Mouse (Mus musculus) hindbrain, embryonic 16.5 days (tissue): ENCODE measurements around the gene Snx21. TPM values are rescaled to one million over a fixed set of nuclear protein-coding genes. Genes with fewer than 3 reads are reported as not detected.
A peak's percentile ranks its signal among the peaks of the same experiment; 100 is the strongest.
"Not testable (repeated sequence)": the region's sequence is repeated elsewhere in the genome, so short reads cannot be mapped to it uniquely, and the experiment has no call there.

Experiments used
- ATAC-seq: fragments of 200-750 bp; cut with Nextera tagmentation; 2 replicates; pipeline ENCODE4 v1.8.0; 2017; ENCODE audit warnings: moderate TSS enrichment, moderate library complexity
- H3K27ac ChIP-seq: fragments of 300-500 bp; sonication (generic); 2 replicates; pipeline ENCODE4 v1.5.1; 2014; ENCODE audit warnings: low read depth, mild to moderate bottlenecking, control low read depth, low read length, moderate library complexity
- H3K27me3 ChIP-seq: fragments of 300-500 bp; sonication (generic); replicated peaks from 2 replicates; pipeline ENCODE4 v1.6.1; 2014; ENCODE audit warnings: low read length; ENCODE audit not compliant: control insufficient read depth, insufficient read depth
- H3K36me3 ChIP-seq: fragments of 300-500 bp; sonication (generic); 2 replicates; pipeline ENCODE4 v1.6.1; 2014; ENCODE audit warnings: mild to moderate bottlenecking, low read length, moderate library complexity, mixed read lengths; ENCODE audit not compliant: control insufficient read depth, insufficient read depth
- H3K4me1 ChIP-seq: fragments of 300-500 bp; sonication (generic); 2 replicates; pipeline ENCODE4 v1.6.1; 2014; ENCODE audit warnings: low read depth, low read length; ENCODE audit not compliant: control insufficient read depth, insufficient read depth
- H3K4me2 ChIP-seq: fragments of 300-500 bp; sonication (generic); 2 replicates; pipeline ENCODE4 v1.6.1; 2014; ENCODE audit warnings: mild to moderate bottlenecking, low read length, control low read depth, moderate library complexity
- H3K4me3 ChIP-seq: fragments of 300-500 bp; sonication (generic); 2 replicates; pipeline ENCODE4 v1.5.1; 2014; ENCODE audit warnings: mild to moderate bottlenecking, low read length, control low read depth, moderate library complexity
- H3K9ac ChIP-seq: fragments of 300-500 bp; sonication (generic); 2 replicates; pipeline ENCODE4 v1.6.1; 2014; ENCODE audit warnings: low read depth, mild to moderate bottlenecking, control low read depth, low read length, moderate library complexity
- H3K9me3 ChIP-seq: fragments of 300-500 bp; sonication (generic); 2 replicates; pipeline ENCODE4 v1.6.1; 2014; ENCODE audit warnings: mild to moderate bottlenecking, low read length, moderate library complexity; ENCODE audit not compliant: control insufficient read depth
- WGBS: fragments of 180-500 bp; shearing (Covaris S2); extraction: QIAGEN DNeasy Blood & Tissue Kit; methylation state at CpG from one replicate; pipeline ENCODE4 v1.1.7; 2014; 5-methylcytosine and 5-hydroxymethylcytosine counted together
- polyA plus RNA-seq: library from polyadenylated mRNA; unstranded; fragments of >200 nt; fragmentation: Nextera tagmentation; extraction: Ambion mirVana; gene quantifications from 2 replicates; pipeline ENCODE4 v1.2.1, GENCODE M21; 2015

The Snx21 gene
- polyA plus RNA-seq, 1 experiment from 2014 or later: 45.3 TPM

GRCm38 (mm10) chr2:164798554-164798953 lies 12.9 kb downstream of the Snx21 start:
- not testable (repeated sequence) for H3K27ac ChIP-seq, H3K9ac ChIP-seq, ATAC-seq, H3K4me1 ChIP-seq, H3K4me2 ChIP-seq, H3K4me3 ChIP-seq, H3K36me3 ChIP-seq, H3K27me3 ChIP-seq, H3K9me3 ChIP-seq
- WGBS: 80% methylated on average over 6 of the region's 6 CpGs

GRCm38 (mm10) chr2:164800252-164801004 lies 14.8 kb downstream of the Snx21 start:
- H3K9me3 ChIP-seq: no peaks in the 10 kb centered on the region
- H3K4me1 ChIP-seq: peaks cover 14% of the 10 kb centered on the region
- no peaks in the 10 kb centered on the region for H3K27me3 ChIP-seq
- no peak for ATAC-seq
- H3K36me3 ChIP-seq: peaks cover 4% of the 10 kb centered on the region; the same call in 1 of the 2 replicates
- 93% methylated on average over 13 of the region's 13 CpGs for WGBS
- H3K9ac ChIP-seq: no peak overlapping the region
- no peak overlapping the region for H3K4me3 ChIP-seq
- no peak overlapping the region for H3K4me2 ChIP-seq
- H3K27ac ChIP-seq: no peak overlapping the region

- no peaks in the 10 kb centered on the region for H3K36me3 ChIP-seq
- no peak overlapping the region; the same call in 1 of the 2 replicates for H3K4me3 ChIP-seq
- no peak overlapping the region for H3K27ac ChIP-seq
- H3K9ac ChIP-seq: no peak overlapping the region; the same call in 1 of the 2 replicates
- H3K4me2 ChIP-seq: peak overlapping the region; percentile 68
- H3K9me3 ChIP-seq: no peaks in the 10 kb centered on the region
- H3K27me3 ChIP-seq: no peaks in the 10 kb centered on the region
- 92% methylated on average over 16 of the region's 16 CpGs for WGBS
- no peak for ATAC-seq
- H3K4me1 ChIP-seq: peaks cover 21% of the 10 kb centered on the region
Measured at GRCm38 (mm10) chr2:164803201-164803920, 17.7 kb downstream of the Snx21 start.

- H3K4me2 ChIP-seq: peak overlapping the region; percentile 68
- H3K4me3 ChIP-seq: peak overlapping the region; percentile 55
- no peaks in the 10 kb centered on the region for H3K27me3 ChIP-seq
- no peak overlapping the region for H3K27ac ChIP-seq
- ATAC-seq: no peak
- no peaks in the 10 kb centered on the region for H3K9me3 ChIP-seq
- no peaks in the 10 kb centered on the region for H3K36me3 ChIP-seq
- peaks cover 21% of the 10 kb centered on the region for H3K4me1 ChIP-seq
- H3K9ac ChIP-seq: peak overlapping the region; percentile 85
- WGBS: 67% methylated on average over 1 of the region's 1 CpGs
Measured at GRCm38 (mm10) chr2:164803921-164804313, 18.3 kb downstream of the Snx21 start.

GRCm38 (mm10) chr2:164804533-164805331 lies 19.1 kb downstream of the Snx21 start, which contains the start of the genes Acot8 and Zswim3:
Acot8 (minus strand) TSS chr2:164804882.
Zswim3 (plus strand) TSS chr2:164805098.
- Histone ChIP-seq H3K36me3 (no peaks in the 10 kb centered on the region), H3K27ac (peak within 1 kb of the TSS; percentile 85), H3K4me1 (peaks cover 21% of the 10 kb centered on the region), H3K4me2 (peak within 1 kb of the TSS; percentile 72), H3K9me3 (no peaks in the 10 kb centered on the region), H3K27me3 (no peaks in the 10 kb centered on the region), H3K4me3 (peak within 1 kb of the TSS; percentile 55), H3K9ac (peak within 1 kb of the TSS; percentile 85)
- peak; percentile 97 for ATAC-seq
- WGBS: 1% methylated on average over 47 of the region's 47 CpGs

- WGBS: 2% methylated on average over 21 of the region's 21 CpGs
- peak overlapping the region; percentile 72 for H3K4me2 ChIP-seq
- H3K9me3 ChIP-seq: no peaks in the 10 kb centered on the region
- H3K9ac ChIP-seq: peak overlapping the region; percentile 75
- peak overlapping the region; percentile 73 for H3K27ac ChIP-seq
- H3K4me1 ChIP-seq: peaks cover 21% of the 10 kb centered on the region
- peak overlapping the region; percentile 55 for H3K4me3 ChIP-seq
- no peaks in the 10 kb centered on the region for H3K27me3 ChIP-seq
- H3K36me3 ChIP-seq: no peaks in the 10 kb centered on the region
- peak; percentile 15 for ATAC-seq
Measured at GRCm38 (mm10) chr2:164805332-164805718, 19.7 kb downstream of the Snx21 start.

- Histone ChIP-seq H3K4me3 (no peak overlapping the region), H3K36me3 (no peaks in the 10 kb centered on the region), H3K27me3 (no peaks in the 10 kb centered on the region), H3K4me2 (peak overlapping the region; percentile 72), H3K9me3 (no peaks in the 10 kb centered on the region), H3K27ac (no peak overlapping the region), H3K9ac (no peak overlapping the region), H3K4me1 (peaks cover 21% of the 10 kb centered on the region)
- no peak for ATAC-seq
- WGBS: 83% methylated on average over 7 of the region's 7 CpGs
Measured at GRCm38 (mm10) chr2:164806614-164807013, 21.0 kb downstream of the Snx21 start.

GRCm38 (mm10) chr2:164813557-164813956 lies 27.9 kb downstream of the Snx21 start:
- no peaks in the 10 kb centered on the region for H3K9me3 ChIP-seq
- WGBS: 72% methylated on average over 2 of the region's 2 CpGs
- H3K27ac ChIP-seq: no peak overlapping the region
- H3K4me3 ChIP-seq: no peak overlapping the region
- ATAC-seq: no peak
- H3K27me3 ChIP-seq: no peaks in the 10 kb centered on the region
- H3K9ac ChIP-seq: no peak overlapping the region
- H3K4me2 ChIP-seq: no peak overlapping the region
- no peaks in the 10 kb centered on the region for H3K36me3 ChIP-seq
- no peaks in the 10 kb centered on the region for H3K4me1 ChIP-seq
